Mouse (Mus musculus) left cerebral cortex, adult 18-20 months (tissue): ENCODE measurements around the gene Pigl. TPM values are rescaled to one million over a fixed set of nuclear protein-coding genes. Genes with fewer than 3 reads are reported as not detected.

Experiments used
- DNase-seq, 2 experiments: peaks; one replicate each; pipeline ENCODE4 v3.0.0; 2021 to 2022; ENCODE audit warnings: low spot score in 2 of 2, mixed read lengths in 1 of 2
- total RNA-seq, 2 experiments: library from RNA; stranded (reverse); gene quantifications; 2 replicates each; pipeline ENCODE4 v1.2.3; 2021

The Pigl gene
- total RNA-seq, 2 experiments from 2014 or later: 4.7 to 5.7 TPM

DNA sequence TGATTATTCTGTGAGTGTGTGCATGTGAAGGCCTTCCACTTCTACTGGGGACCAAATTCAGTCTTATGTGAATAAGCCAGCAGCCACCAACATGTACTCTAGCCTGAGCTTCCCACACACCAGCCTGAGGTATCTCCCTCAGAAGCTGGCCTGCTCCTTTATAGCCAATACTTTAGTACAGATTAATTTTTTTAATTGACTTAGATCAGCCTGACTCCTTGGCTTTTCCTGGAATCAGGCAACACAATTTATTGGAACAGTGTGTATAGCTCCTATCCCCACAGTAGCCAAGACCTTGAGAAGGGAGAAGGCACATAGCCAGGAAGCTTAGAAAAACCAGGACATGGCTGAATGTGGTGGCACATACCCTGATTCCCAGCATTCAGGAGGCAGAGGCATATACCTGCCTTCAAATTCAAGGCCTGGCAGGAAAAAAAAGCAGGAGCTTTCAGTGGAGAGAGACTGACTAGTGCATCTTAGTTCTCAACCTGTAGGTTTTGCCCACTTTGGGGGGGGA, 97.7 kb downstream of the Pigl start:
- no peak for DNase-seq

DNA sequence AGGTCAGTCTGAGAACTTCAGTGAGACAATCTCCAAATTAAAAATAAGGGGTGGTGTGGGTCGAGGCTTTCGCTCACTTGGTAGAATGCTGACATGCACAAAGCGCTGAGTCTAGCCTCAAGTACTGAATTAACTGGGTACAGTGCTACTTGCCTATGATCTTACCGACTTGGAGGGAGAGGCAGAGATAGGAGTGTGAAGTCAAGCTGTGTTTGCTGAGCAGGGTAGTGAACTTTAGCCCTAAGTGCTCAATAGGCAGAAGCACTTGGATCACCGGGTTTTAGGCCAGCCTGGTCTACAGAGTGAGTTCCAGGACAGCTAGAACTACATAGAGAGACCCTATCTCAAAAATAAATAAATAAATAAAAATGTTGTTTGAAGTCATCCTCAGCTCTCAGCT, 98.9 kb downstream of the Pigl start:
- DNase-seq: no peak

DNA sequence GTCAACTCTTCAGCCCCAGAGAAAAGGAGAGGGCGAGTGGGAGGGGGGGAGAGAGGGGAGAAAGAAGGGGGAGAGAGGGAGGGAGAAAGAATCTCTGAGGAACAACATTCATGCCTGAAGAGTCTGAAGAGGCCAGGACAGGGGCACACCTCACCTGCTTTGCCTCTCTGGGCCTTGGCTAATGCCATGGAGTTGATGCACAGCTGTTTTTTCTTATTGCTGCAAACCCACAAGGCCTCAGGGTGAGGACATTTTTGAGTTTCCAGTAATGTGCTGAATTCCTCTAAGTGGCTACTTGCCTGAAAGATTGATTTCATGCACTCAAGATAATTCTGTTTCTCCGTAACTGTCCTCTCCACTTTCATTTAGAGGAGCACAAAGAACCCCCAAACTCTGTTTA, 99.9 kb downstream of the Pigl start:
- DNase-seq: no peak

DNA sequence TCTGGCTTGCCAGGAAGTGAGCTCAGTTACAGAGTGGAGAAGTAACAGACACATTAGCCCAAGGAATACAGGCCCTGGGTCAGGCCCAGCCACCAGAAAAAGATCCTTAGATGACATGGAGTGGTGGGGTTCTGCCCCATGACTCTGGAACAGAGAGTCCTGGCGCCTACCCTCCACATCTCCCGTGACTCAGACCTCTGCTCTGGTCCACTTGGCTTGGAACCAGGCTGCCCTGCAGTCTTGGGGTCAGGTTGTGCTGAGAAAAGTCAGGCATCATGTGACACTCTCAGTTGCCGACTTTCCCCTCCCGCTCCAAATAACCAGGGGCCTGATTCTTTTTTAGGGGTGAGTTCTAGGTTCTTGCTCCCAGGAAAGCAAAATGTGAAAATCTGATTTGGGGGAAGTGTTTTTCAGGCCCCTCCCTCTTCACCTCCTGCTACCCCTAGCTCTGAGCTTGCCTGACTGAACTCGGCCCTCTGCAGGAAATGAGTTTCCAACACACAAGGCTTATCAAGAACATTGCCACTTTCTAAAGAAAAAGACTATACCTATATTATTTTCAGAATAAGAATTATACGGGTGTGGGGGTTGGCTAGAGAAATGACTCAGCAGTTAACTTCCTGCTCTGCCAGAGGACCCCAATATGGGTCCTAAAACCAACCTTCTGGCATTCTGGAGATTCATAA, 100.8 kb downstream of the Pigl start:
- DNase-seq: no peak

DNA sequence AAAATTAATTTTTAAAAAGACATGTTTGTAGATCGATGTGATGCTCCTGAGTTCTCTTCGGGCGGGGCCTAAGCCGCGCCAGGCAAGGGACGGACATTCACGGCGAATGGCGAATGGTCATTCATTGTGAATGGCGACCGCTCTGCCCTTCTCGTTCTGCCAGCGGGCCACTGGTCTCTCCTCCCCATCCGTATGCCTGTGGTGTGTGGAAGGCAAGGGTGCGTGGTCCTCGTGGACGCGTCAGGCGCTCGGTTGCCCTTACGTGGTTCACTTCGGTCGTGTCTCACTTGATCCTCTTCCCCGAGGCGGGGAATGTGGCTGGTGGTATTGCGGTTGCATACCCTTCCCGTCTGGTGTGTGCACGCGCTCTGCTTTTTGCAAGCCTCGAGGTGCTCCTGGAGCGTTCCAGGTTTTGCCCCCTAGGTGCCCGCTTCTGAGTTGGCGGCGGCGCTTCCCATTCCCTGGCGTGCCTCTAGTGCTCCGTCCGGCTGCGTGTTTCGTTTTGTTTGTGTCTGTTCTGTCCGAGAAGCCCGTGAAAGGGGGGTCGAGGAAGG, 102.3 kb downstream of the Pigl start:
- DNase-seq: no peak

DNA sequence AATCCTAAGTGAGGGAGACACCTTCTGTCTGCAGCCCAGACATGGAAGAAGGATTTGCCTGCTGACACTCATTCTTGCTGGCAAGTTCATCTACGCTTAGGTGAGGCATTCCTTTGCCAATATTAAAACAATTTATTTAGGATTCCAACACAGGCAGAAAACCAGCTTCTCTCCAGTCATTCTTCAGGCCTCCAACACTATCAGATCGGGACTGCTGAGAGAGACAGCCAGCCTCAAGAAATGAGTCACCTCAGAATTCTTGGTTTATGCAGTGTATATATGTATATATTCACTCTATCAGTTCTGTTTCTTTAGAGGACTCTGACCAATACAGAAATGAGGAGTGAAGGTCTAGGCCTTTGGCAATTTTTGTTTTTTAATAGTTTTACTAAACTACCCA, 105.3 kb downstream of the Pigl start:
- DNase-seq: no peak

Other genes with a start within 250 kb of the Pigl start
- 1 to 10 TPM; 6.9 to 7.1 TPM for gene Adora2b, start 209.5 kb upstream of the Pigl start, total RNA-seq
- gene Zswim7, start 177.1 kb upstream of the Pigl start, total RNA-seq: 10 to 100 TPM; 17.9 to 18.3 TPM
- 10 to 100 TPM; 89.4 to 91.9 TPM for gene Ttc19, start 177.0 kb upstream of the Pigl start, total RNA-seq
- 100 to 1,000 TPM; 271 to 275 TPM for gene Ncor1, start 81 bp downstream of the Pigl start, total RNA-seq
- gene Cenpv, start 80.8 kb downstream of the Pigl start, total RNA-seq: 10 to 100 TPM; 34.7 to 36.9 TPM
- gene Ubb, start 92.7 kb downstream of the Pigl start, total RNA-seq: 1,000 to 10,000 TPM; 1,699 to 1,805 TPM
- 10 to 100 TPM; 21.1 to 21.2 TPM for gene Trpv2, start 116.0 kb downstream of the Pigl start, total RNA-seq
- gene Lrrc75a, start 190.1 kb downstream of the Pigl start, total RNA-seq: 10 to 100 TPM; 24.2 to 28.0 TPM
- 10 to 100 TPM; 23.7 to 24.0 TPM for gene Mmgt2, start 190.2 kb downstream of the Pigl start, total RNA-seq